Mouse (Mus musculus): Measurements from ENCODE around the gene Slc38a3.

Gene Slc38a3

DNA sequence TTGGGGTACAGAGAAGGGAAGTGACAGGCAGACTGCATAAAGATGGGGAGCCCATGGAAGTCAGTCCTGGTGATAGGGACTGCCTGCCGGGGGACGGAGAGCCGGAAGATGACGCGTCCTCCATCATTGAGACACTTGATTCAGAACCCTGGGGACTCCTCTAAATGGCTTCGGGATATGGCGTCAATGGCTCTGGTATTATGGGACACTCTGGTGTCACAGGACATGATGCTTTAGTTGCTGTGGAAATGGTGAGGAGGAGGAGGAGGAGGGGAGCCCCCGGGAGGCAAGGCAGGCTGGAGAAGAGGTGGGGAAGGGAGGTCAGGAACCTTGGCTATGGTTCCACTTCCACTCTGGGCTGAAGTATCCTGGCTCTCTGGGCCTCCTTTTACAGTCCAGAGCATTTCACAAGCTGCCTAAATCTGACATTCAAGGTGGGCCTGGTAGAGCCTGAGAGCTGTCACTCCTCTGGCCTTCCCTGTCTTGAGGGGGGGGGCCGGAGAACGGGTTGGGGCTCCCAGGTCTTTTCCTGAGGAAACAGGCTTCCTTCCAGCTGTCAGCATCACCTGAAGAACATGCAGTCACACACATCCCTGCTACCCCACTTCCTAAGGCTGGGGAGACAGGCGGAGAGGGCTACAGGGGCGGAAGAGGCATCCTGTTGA, 26.2 kb upstream of the Slc38a3 start:
- DNase-seq (ENCODE audit: low spot score) = no peak

DNA sequence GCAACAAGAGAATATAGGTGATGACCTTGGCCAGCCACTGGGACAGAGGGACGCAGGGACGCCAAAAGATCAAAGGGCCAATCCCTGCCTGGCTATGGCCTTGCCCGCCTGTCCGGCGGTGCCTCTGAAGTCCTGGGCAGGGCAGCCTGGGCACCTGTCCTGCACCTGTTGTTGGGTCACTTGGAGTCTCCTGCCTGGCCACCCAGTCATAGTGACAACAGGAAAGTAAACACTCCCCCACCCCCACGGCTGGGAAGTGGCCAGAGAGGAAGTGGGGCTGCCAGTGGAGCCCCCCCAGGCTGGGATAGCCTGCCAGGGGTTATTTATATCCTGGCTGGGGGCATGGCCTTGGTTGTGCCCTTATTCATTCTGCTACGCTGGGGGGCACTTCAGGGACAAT, 25.3 kb upstream of the Slc38a3 start:
- DNase-seq (ENCODE audit: low spot score) = peak; percentile 50

- DNase-seq (ENCODE audit: low spot score) = no peak
Observed at GRCm38 (mm10) chr9:107693433-107693987, 24.2 kb upstream of the Slc38a3 start.

DNA sequence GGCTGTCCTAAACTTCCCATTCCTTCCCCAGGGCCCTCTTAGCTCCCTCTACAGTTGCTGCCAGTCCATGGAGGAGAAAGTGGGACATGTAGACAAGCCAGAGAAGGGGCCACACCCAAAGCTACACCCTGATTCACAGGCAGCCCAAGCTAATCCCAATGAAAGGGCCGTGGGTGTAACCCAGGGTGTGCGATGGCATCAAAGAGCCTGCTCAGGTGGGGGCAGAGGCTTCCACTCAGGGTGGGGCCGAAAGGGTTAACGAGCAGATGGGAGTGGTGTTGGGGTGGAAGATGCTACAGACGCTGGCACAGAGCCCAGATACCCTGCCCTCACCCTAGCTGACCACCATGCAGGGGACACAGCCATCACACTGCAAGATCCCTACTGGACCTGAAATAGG, 23.5 kb upstream of the Slc38a3 start:
- DNase-seq (ENCODE audit: low spot score) = no peak

DNA sequence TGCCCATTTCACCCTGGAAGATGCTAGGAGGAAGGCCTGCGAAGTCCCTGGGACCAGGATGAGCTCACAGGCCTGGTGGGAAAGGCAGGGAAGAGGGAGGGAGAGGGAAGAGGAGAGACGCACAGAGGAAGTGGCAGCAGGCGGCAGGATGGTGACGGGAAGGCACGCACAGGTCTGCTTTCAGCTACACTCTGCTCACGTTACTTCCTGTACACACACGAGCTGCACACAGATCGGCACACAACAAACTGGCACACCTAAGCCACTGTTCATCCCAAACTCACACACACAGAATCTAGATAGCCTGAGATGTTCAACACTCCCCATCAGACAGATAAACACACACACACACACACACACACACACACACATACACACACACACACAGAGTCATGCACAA, 21.1 kb upstream of the Slc38a3 start:
- no peak for DNase-seq (ENCODE audit: low spot score)

DNA sequence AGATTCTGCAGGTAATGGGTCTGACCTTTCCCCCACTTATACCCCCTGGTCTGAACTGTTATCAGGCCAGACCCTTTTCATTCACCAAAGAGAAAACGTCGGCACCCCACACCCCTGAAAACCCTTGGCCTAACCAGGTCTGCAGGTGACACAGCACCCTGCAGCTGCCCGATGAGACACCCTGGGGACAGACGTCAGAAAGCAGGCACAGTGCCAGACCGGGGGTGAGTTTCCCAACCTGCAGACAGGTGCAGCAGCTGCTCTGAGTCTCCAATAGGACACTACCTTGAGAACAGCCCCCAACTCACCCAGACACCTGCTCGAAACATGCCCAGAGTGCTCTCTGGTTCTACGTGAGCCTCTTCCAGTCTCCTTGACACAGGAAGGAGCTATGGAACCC, 19.6 kb upstream of the Slc38a3 start:
- no peak for DNase-seq (ENCODE audit: low spot score)

DNA sequence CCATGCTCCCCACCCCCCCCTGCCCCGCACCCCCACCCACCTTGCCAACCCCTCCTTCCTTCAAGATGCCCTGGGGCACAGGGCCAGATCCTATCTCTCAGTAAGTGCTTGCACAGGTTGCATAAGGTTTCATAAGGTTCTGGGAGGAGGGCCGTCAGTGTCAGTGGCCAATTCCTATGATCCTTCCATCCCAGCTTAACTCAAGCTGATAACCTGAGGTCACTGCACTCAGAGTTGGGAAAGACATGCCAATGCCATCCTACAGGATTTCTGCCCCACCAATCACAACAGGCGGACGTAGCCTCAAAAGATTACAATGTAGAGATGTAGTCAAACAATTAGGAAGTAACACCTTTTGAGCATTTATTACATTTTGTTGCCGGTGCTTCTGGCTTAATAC, 19.1 kb upstream of the Slc38a3 start:
- no peak for DNase-seq (ENCODE audit: low spot score)

DNA sequence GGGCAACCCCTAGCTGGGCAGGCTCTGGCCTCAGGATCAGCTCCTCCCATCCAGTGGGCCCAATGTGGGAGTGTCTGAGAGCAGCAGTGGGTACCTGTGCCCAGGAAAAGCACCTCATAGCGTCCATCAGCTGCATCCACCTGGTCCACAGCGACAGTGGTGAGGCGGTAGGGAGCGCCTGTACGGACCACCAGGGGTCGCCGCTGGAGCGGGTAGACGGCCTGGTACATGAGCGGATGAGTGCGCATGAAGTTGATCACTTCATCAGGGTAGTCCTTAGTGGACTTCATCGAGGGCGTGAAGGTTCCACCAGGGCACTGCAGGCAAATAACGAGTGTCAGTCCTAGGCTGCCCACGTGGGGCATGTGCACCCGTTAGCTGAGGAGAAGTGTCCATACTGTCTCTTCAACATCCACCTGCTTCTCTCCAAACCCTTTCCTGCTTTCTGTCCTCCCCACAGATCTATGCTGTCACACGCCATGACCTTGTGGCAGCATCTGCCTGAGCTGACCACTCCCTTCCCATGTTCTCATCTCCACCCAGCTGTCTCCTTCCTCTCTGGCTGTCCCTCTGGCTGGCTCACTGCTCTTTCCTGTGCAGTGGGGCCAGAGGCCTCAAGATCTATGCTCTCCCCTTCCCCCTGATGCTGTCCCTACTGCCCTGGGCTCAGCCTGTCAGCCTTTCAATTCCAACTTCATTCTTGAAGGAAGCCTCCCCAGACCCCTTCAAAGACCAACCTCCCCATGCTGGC, 16.1 kb upstream of the Slc38a3 start:
- DNase-seq (ENCODE audit: low spot score) = peak; percentile 74

- DNase-seq (ENCODE audit: low spot score) = no peak
Observed at GRCm38 (mm10) chr9:107682405-107682804, 13.1 kb upstream of the Slc38a3 start.

DNA sequence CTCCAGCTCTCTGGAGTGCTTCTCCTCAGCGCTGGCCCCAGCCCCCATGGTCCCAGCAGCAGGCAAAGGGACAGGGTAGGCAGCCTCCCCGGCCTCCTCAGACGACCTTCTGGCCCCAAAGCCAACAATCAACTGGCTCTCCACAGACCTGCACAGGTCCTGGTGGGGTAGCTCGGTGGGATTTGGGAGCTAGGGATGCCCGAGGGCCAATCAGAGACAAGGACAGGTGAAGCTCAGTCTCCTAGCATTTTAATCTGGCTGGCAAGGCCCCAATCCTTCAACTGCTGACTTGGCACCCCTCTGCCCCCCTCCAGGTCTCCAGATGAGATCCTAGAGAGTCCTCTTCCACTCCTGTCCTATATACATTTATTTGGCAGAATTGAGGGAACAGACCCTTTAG, 10.2 kb upstream of the Slc38a3 start, which contains the start of gene Gnat1:
Gene Gnat1, minus strand, starts transcription at position 212 of the 400 bp plus-strand sequence.
- no peak for DNase-seq (ENCODE audit: low spot score)

GRCm38 (mm10) chr9:107678861-107679260, 9.5 kb upstream of the Slc38a3 start:
- no peak for DNase-seq (ENCODE audit: low spot score)

DNA sequence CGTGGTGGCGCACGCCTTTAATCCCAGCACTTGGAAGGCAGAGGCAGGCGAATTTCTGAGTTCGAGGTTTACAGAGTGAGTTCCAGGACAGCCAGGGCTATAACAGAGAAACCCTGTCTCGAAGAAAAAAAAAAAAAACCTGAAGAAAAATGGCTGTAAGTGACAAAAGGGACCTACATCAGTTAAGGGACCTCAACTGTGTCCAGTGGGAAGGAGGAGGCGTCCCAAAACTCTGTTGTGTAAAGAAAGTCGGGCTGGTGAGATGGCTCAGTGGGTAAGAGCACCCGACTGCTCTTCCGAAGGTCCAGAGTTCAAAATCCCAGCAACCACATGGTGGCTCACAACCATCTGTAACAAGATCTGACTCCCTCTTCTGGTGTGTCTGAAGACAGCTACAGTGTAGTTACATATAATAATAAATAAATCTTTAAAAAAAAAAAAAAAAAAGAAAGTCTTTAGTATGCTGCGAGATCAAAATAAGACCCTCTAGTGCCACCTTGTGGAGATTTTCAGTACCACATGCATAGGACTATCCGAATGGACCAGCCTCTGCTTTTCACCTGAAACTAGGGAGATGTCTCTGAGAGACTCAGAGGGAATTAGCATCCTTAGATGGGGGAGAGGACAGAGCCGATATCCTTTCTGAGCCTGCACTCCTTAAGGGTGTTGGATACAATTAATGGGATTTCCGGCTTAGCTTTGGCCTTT, 8.6 kb upstream of the Slc38a3 start:
- peak; percentile 82 for DNase-seq (ENCODE audit: low spot score)

GRCm38 (mm10) chr9:107677091-107677784, 7.9 kb upstream of the Slc38a3 start:
- DNase-seq (ENCODE audit: low spot score) = peak; percentile 49

DNA sequence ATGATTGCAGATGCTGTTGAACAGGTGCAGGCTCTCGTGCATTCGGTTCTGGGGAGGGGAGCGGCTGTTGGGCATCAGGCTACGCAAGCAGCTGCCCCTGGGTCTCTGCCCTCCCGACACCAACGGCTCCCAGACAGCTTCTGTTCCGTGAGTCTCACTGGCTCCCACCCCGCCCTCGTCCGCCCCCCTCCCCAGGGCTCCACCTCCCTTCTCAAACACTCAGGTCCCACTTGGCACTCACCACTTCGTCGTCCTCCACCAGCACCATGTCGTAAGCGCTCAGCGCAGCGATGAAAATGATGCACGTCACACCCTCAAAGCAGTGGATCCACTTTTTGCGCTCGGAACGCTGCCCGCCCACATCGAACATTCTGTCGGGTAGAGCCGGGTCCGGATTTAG, 7.0 kb upstream of the Slc38a3 start:
- DNase-seq (ENCODE audit: low spot score) = no peak

- DNase-seq (ENCODE audit: low spot score) = peak; percentile 66
Observed at GRCm38 (mm10) chr9:107675671-107676301, 6.5 kb upstream of the Slc38a3 start.

- DNase-seq (ENCODE audit: low spot score) = no peak
Observed at GRCm38 (mm10) chr9:107674609-107675429, 5.5 kb upstream of the Slc38a3 start.

DNA sequence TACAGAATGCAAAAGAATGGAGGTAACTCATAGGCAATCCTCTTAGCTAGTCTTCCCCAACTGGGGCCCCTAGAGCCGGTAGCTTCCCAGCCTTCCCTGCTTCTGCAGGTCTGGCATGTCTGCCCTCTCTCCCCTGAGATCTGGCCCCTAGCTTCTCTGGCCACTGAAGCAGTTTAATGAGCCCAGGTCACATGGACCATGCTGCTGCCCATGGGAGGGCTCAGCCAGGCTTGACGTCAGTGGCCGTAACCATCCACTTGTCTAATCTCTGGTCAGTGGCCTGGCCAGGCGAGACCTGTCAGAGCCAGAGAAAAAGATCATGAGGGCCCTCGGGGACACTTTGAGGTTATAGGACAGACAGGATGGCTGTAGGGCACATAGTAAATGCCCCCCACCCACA, 929 bp upstream of the Slc38a3 start:
- DNase-seq (ENCODE audit: low spot score) = no peak

DNA sequence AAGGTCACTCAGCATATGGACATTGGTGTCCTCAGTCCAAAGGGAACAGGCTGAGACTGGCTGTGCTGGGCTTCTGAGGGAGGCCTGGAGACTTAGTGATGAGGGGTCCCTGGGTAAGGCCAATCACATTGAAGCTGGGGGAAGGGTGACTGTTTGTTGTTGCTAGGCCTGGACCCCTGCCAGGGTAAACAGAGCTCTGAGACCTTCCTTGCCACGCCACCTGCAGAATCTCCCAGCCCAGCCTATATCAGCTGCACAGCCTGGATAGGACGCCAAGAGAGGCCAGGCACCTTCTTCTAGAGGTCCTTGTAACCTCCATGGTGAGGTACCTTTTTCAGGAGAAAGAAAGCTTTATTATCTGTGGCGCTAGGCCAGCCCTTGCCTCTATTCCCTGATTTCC, 414 bp downstream of the Slc38a3 start:
- DNase-seq (ENCODE audit: low spot score) = no peak

DNA sequence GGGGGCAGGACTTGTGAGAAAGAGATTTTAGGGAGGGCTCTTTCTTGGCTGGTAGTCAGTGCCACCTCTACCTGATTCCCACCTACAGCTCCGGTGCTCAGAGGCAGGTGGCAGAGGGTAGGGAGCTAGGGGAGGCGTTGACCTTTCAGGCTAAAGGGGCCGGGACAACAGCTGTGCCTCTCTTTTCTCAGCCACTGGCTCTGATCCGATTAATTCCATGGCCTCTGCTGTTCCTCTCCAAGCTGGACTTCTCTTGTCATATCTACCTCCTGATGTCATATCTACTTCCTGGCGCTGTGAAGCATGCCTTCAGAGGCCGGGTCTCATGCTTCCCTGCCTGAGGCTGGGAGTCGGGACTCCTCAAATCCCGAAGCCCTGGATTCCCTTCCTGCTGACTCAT, 1.3 kb downstream of the Slc38a3 start:
- no peak for DNase-seq (ENCODE audit: low spot score)

DNA sequence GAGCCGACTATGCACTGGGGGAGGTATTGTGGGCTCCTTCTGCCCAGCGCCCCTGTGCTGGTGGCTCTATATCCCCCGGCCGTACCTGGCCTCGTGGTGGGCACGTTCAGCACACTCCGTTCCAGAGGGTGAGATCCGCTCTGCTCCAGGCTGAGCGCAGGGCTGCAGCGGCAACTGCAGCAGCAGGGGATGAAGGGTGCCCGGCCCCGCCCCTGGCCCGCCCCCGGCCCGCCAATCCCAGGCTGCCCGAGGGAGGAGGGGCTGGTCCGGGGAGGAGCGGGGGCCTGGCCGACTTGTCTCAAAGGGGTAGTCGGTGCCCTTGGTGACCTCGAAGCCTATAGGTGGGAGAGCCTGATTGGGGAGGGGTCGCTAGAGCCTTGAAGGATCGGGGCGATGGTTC, 2.1 kb downstream of the Slc38a3 start:
- peak; percentile 23 for DNase-seq (ENCODE audit: low spot score)

DNA sequence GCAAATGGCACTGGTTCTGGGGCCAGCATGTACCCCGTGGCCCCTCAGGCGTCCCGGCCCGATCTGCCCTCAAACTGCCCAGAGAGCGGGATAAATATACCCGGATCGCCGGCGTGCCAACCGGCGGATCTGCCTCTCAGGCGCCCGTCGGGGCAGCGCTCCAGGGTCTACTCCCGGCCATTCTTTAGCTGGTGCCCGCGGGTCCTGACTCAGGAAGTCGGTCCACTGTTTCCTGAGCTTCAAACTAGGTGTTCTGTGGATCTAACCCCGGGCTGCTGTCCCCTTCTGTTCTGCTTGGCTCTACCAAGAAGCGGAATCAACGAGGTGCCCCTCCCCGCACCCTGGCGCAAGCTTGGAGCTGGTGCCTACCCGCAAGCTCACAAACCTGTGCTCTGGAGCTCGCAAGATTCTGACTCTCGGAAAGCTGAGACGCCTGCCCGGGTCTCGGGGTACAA, 2.6 kb downstream of the Slc38a3 start:
- DNase-seq (ENCODE audit: low spot score) = no peak
